Mouse (Mus musculus): ENCODE measurements around the gene Rfc1.
"Not testable (repeated sequence)": the region's sequence is repeated elsewhere in the genome, so short reads cannot be mapped to it uniquely, and the experiment has no call there.

Gene Rfc1

DNA sequence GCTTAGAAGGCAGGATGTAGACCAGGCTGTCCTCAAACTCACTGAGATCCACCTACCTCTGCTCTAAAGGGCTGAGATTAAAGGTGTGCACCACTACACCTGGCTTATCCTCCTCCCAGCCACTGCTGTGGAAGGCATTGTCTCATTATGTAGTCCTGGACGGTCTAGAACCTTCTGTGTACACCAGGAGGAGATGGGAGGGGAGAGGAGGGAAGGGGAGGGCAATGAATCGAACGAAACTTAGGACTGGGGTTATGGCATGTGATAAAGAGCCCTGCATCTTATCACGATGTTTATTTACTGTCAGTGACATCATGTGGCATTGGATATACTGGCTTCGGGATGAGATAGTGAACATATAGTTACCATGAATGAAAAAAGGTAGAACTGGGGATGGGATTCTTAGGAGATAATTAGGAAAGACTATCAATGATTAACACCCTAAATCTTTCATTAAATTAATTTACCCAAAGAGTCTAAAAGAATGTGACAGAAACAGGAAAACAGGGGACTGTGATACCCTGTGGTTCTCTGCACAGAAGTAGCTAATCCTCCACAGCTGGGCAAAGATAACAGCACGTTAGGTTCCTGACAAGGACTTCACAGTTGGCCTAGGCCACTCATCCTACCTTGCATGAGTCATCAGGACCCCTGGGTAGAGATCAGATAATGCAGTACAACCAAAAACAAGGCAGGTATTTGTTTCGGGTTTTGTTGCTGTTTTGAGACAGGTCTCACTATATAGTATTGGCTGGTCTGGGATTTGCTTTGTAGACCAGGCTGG, 37.1 kb downstream of the Rfc1 start:
- no peak for DNase-seq

DNA sequence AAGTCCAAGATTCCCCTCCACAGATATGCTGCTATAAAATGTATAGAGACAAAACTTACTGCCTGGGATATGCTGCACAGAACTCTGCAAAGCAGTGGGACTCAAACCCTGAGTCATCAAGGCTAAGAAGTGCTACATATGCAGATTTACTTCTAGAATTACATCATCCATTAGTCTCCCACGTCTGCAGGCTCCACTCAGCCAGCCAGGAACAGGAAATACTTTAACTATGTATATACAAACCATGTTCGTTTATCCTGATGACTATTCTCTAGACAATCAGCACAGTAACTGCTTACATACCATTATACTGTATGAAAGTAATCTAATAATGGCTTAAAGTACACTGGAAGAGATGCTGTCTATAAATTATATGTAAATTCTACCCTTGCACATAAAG, 41.2 kb downstream of the Rfc1 start:
- no peak for DNase-seq

DNA sequence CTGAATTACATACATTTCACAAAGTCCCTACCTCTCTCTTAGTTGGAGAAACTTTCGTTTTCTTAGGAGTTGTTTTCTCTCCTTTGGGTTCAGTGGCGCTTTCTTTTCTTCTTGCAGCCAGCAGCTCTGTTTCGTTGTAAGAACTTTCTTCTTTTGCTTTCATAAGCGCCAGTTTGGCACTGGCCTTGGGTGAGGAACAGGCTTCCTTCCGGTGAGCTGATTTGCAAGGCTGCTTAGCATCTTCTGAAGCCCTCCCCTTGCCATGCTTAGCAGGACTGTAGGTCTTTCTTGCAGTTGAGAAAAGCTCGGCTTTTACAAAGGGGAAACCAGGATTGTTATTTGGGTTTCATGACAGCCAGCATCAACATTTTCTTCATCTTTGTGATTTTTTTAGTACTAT, 41.8 kb downstream of the Rfc1 start:
- no peak for DNase-seq

DNA sequence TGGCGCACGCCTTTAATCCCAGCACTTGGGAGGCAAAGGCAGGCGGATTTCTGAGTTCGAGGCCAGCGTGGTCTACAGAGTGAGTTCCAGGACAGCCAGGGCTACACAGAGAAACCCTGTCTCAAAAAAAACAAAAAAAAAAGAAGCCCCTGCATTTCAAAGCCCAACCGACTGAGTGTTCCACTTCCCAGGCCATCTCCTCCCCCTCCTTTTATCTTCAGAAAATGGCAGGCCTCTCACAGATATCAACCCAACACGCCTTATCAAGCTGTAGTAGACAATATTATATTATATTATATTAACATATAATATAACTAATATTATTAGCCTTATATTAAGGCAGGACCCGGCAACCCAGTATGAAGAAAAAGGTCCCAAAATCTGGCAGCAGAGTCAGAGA, 46.5 kb downstream of the Rfc1 start:
- not testable (repeated sequence) for DNase-seq

DNA sequence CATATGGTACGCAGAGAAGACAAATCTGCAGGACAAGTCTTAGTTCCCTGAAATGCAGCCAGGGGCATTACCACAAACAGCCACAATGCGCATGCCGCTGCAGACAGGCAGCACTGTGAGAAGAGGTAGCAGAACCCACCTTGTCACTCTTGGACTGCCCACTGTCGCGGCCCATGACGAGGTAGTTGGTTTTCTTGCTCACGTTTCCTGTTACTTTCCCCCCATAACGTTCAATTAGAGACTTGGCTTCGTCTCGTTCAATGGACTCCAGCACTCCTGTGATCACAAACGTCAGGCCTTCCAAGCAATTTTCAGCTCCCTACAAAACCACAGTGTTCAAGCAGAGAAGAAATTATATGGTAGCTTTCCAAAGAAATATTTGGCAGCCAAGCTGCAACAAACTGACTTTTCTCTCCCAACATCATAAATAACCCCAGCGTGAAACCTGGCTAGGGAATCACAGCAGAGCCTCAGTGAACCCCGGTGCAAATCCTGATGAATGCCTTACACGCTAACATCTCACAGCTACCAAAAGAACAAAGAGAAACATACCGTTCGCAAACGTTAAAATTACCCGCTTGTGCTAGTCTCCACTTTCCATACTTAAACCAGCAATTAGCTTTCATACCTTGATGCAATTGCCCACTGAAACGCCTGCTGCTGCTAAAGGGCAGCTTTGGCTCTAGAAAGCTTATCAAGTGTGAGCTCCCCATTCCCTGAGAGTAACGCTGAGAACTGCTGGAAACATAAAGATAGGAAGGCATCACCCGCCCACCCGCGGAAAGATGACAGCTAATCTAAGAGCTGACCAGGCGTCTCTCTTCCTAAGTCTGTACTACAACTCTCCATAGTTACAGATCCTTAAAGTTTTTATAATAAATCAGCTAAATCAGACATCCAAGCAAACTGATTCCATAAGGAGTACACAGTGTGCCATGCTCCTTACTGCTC, 47.4 kb downstream of the Rfc1 start:
- no peak for DNase-seq

DNA sequence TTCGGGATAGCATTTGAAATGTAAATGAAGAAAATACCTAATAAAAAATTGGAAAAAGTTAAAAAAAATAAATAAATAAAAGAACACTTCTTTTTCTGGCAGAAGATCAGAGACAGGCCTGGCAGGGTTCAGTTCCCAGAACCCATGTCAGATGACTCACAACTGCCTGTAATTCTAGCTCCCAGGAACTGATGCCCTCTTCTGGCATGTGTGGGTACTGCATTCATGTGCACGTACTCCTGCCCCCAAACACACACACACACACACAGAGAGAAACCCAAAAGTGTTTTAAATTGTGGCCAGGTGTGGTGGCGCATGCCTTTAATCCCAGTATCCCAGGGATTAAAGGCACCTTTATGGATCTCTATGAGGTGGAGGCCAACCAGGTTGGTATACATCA, 51.3 kb downstream of the Rfc1 start:
- DNase-seq = peak in 1 of 2 experiments; percentile 28

DNA sequence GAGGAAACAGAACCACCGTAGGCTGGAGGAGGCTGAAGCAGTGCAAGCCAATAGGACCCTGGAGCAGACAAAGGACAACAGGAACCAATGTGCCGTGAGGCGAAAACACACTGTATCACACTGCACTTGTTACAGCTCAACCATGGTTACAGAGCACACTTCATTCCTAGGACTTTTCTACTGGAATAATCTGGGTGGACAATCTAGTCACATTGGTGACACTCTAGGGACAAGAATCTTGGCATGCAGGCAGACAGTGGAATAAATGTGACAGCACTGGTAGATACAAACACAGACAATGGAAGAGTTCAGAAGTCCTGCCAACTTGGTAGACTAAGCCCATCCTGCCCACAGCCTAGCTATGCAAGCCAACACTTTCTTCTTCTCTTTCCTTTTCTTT, 54.3 kb downstream of the Rfc1 start:
- DNase-seq = no peak

DNA sequence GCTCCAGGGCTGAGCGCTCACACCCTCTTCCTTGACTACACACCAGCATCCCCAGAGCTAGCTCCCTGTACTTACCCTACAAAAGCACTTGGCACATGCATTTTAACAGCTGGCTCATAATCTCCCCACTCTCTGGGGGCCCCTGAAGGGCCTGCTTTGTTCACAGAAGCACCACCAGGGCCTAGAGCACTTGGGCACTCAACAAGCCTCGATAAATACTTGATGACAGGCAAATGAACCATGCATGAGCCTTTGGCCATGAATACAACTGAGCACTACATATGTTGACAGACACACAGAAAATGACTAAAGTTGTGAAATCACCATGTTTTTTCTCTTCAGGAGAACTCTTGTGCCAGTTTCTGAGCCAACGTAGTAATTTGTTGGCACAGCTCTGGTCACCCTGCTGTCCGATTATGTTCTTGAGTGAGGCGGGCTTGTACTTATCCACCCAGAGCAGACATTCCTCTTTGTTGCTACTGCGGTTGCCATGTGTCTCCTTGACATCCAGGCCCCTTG, 56.3 kb downstream of the Rfc1 start:
- no peak for DNase-seq

DNA sequence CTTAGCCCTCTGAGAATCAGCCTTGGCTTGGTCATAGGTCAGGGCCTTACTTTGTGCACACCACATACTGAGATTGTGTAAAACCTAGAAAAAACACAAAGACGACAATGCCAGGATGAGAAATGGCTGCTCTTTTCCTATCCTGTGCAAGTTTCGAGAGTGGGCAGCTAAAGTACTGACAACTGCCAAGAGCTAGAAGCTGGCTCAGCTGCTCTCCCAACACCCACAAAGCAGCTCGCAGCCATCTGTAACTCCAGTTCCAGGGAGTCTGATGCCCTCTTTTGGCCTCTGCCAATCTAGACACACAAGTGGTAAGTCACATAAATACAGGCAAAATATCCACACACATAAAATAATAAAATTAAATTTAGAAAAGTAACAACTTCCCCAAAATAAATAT, 61.5 kb downstream of the Rfc1 start:
- DNase-seq = no peak

DNA sequence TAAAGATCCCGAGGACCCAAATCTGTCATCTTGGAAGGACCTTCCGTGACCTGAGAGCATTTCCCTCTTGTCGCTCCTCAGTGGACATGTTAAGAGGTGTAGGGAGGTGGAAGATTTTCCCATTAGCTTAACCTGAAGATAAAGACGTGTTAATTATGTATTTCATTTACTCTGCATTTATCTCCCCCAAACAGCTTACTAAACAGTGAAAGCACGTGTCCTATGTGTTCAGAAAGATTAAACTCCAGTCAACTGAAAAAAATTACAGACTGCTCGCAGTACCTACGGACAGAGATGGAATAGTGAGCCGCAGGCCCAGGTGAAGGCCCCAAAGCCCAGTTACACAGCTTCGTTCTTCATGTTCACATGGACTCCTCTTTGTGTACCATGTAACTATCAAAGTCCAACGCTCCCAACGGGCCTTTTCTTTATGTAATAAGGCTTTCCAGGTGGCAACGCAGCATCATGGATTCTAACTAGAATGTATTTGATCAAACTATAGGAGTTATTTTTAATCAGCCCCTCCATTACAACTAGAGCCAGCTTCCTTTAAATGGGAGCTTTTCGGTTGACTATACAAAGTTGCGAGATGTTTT, 77.5 kb downstream of the Rfc1 start:
- DNase-seq = no peak

DNA sequence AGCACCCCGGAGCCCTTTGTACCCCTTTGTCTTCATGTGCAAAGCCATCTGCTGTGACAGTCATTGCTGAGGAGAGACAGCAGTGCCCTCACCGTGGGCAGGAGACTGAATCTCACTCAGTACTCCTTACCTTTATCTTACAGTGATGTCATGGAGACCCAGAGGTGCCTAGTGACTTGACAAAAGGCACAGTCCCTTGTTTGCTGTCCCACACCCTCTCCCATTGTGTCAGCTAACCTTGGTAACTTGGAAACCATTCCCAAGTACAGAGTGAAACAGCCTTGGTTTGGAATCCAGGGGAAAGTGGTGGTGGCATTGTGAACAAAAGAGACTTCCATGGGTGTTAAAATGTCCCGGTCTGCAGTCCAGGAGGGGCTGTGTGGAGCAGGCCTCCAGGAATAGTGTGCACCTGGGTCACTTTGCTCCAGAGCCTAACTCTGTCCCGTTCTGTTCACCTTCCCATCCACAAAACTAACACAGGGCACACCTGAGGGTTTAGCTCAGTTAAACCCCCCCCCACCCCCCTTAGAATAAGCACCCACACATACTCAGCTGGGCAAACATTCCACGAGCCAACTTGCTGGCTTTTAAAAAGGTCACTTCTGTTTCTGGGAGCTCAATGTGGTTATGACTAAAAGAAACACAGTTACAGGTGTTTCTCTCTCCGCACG, 85.2 kb downstream of the Rfc1 start:
- no peak for DNase-seq

DNA sequence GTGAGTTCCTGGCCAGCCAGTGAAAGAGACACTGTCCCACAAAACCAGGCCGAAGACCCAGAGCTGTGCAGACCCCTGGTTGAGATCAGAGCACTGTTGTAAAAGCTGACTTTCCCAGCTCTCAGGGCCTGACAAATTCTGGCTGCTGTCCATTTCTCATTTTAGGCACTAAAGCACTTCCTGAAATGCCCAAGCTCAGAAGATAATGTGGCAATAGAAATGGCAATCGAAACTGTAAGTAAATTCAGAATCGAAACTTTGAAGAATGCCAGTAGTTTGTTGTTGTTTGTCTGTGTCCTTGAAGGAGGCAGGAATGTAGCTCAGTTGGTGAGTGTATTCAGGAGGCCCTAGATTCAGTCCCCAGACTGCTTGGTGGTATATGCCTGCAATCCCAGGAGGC, 88.2 kb downstream of the Rfc1 start:
- DNase-seq = no peak

DNA sequence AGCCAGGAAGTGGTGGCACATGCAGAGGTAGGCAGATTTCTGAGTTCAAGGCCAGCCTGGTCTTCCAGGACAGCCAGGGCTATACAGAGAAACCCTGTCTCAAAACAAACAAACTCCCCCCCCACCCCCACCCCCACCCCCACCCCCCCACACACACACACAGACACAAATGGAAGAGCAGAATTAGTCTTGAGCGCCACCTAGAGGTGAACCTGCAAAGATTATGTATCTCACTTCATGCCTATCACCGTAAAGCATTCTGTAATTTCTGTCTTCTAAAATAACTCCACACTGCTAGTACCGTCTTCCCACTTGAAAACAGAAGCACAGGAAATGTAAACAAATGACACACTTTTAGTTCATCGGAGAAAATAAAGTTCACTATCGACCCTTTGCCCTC, 92.7 kb downstream of the Rfc1 start:
- DNase-seq = peak in 1 of 2 experiments; percentile 33

DNA sequence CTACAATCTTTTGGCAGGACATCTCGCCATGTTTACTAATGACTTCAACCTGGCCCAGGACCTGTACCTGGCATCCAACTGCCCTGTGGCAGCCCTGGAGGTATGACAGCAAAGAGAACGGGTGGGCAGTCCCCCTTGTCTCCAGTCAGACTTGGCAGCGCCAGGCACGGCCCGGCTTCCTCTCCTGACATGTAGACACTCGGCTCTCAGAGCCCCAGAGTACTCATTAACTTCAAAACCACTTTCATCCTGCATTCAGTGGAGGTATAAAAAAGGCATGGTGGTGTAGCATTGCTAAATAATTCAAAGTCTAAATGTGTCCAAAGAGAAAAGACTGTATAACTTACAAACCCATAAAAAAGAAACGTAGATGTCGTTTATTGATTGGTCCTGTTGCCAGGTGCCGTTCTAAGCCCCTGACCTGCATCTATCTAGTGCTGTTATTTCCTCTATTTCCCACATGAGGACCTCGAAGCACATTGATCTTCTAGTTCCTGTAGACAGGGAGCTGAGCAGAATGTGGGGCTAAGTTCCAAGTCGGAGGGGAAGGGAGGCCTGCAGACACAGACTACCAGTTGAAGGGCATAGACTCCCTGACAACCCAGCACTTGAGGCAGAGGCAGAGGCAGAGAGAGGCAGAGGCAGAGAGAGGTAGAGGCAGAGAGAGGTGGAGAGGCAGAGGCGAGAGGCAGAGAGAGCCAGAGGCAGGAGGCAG, 104.0 kb downstream of the Rfc1 start:
- DNase-seq = no peak

DNA sequence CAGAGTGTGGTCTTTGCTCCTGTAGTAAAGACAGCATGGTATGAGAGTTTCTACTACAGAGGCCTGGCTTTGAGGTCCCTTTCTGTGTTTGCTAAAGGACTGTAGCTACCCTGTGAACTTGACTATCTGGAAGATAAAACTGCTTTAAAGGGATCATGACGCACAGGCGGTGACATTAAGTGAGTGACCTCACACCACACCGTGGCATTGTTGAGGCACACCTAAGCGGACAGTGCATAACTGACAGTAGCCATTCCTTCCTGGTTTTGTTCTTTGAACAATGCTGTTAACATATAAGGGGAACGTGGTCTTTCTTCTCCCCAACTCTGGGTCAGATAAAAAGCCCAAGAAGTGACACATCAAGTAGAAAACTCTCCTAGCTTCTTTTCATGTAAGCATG, 111.4 kb downstream of the Rfc1 start:
- no peak for DNase-seq

DNA sequence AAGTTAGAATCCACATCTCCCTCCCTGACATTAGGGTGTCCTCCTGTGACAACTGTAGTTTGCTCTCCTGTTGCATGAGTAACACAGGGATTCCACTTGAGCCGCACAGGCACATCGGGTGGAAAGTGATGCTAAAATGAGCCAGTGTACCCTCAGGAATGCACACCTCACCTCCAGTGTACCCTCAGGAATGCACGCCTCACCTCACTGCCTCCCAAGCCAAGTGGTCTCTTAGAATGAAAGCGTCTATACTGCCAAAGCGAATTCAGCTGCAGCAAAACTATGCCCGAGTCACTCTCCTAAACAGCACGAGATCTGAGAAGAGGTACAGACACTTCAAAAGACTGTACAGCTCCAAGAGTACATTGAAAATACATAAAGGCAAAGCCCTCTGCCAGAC, 114.4 kb downstream of the Rfc1 start:
- no peak for DNase-seq

DNA sequence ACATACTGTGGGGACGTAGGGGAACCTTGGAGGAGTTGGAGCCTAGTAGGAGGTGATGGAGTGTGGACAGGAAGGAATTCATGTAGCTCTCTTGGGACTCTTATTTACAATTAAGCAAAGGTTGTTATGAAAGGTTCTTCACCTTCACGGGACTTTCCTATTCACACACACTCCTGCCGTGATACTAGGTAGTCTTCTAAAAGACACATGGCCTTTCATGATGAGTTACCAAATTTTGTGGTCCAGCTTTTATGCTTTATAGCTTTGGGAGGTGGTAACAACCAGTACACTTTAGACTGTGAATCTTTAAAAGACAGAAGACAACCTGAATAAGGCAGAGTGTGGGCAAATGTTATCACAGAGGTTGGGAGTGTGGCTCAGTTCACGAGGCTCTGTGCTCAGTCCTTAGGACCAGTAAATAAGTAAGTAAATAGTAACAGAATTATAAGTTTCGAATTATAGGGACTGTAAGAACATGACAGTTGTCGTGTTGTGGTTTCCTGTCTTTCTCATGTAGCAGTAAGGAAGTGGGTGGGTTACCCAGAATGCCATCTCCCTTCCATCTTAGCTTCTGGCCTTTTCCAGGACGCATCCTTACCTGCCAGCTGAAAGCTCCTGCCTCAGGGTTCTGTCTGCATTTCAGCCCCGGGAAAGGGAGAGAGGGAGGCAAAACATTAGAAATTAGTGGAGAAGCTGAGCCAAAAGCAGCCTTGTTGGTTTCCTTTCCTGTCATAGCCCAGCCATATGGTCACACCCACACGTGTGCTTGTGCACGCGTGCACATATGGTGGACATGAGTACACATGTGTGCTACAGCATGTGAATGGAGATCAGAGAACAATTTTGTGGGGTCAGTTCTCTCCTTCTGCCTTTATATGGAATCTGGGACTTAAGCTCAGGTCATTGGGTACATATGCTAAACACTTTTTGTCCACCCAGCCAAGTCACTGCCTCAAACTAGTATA, 117.9 kb downstream of the Rfc1 start:
- no peak for DNase-seq

DNA sequence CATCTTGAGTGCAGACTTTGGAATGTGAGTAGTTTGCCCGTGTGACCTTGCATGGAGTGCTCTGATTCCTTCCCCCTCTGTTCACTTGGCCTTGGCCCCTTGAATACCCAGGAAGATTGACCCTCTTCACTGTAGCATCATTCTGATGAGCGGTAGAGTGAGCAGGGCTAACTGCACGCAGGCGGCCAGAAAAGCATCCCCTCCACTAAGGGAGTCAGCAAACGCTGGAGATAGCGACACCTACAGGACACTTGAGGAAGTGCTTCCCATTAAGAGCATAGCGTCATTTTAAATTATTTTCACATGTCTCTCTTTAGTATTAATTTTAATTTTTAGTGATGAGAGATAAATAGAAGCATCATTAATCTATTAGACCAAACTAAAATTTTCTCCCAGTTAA, 122.1 kb downstream of the Rfc1 start:
- peak; percentile 48 to 70 for DNase-seq
